Mouse (Mus musculus) testis, adult 2 months (tissue): ENCODE results near the gene Zfp362.

Source experiments
- CTCF ChIP-seq: fragments of 200-500 bp; IDR thresholded peaks from 2 replicates; pipeline ENCODE4 v1.5.1; 2012; ENCODE audit warnings: low read depth, mild to moderate bottlenecking, inconsistent platforms, low read length, moderate library complexity; ENCODE audit not compliant: control insufficient read depth, insufficient read depth, insufficient replicate concordance
- POLR2A ChIP-seq: fragments of 200-500 bp; IDR thresholded peaks from 2 replicates; pipeline ENCODE4 v1.6.1; 2012; ENCODE audit warnings: low read depth, mild to moderate bottlenecking, inconsistent platforms, low read length, moderate library complexity; ENCODE audit not compliant: control insufficient read depth

GRCm38 (mm10) chr4:128752031-128752757 lies 53.7 kb downstream of the Zfp362 start:
- TF ChIP-seq CTCF = no peak
- no peak for TF ChIP-seq POLR2A
